Mouse (Mus musculus): Measurements from ENCODE around the gene Soga1.
A peak's percentile ranks its signal among the peaks of the same experiment; 100 is the strongest.

Soga1 gene

GRCm38 (mm10) chr2:157079701-157080180, 687 bp upstream of the Soga1 start:
- no peak for DNase-seq (ENCODE audit: low spot score)

GRCm38 (mm10) chr2:157078059-157078792, 828 bp downstream of the Soga1 start:
- no peak for DNase-seq (ENCODE audit: low spot score)

GRCm38 (mm10) chr2:157077641-157078058, 1.4 kb downstream of the Soga1 start:
- DNase-seq (ENCODE audit: low spot score), result no peak

- DNase-seq (ENCODE audit: low spot score), result no peak
These were observed 1.9 kb downstream of the Soga1 start for GRCm38 (mm10) chr2:157077160-157077559.

GRCm38 (mm10) chr2:157076585-157076984, 2.5 kb downstream of the Soga1 start:
- no peak for DNase-seq (ENCODE audit: low spot score)

DNA sequence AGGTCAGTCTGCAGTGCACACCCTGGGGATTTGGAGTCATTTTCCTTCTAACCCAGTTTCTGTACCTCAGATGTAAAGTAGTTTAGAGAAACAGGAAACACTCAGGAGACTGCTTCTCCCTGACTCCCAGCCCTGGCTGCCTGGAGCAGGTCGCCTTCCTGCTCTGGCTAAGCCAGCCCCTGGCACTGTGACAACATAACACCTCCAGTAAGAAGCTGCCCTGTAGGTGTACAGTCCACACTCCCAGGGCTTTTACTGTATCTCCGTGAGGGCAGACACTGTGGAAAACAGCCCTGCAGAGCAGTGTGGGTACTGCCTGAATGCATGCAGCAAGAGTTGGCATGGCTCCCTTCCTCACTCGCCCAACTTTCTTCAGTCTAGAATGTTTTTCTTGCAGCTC, 3.4 kb downstream of the Soga1 start:
- no peak for DNase-seq (ENCODE audit: low spot score)

- DNase-seq (ENCODE audit: low spot score), result no peak
These were observed 3.8 kb downstream of the Soga1 start for GRCm38 (mm10) chr2:157075226-157075625.

DNA sequence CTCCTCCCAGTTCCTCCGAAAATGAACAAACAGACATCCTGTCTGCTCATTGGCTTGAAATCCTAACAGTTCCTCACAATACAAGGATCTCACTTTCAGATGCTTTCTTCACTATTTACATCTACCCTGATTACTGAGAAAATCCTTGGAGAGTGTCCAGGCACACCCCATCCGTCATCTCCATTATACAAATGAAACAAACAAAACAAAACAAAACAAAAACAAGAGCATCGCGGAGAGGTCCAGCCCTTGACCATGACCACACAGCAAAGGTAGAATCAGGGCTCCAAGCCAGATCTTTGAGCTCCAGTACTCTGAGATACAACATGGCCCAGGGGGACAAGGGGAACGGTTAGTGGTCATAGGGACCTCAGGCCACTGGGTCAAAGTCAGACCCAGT, 4.3 kb downstream of the Soga1 start:
- no peak for DNase-seq (ENCODE audit: low spot score)

DNA sequence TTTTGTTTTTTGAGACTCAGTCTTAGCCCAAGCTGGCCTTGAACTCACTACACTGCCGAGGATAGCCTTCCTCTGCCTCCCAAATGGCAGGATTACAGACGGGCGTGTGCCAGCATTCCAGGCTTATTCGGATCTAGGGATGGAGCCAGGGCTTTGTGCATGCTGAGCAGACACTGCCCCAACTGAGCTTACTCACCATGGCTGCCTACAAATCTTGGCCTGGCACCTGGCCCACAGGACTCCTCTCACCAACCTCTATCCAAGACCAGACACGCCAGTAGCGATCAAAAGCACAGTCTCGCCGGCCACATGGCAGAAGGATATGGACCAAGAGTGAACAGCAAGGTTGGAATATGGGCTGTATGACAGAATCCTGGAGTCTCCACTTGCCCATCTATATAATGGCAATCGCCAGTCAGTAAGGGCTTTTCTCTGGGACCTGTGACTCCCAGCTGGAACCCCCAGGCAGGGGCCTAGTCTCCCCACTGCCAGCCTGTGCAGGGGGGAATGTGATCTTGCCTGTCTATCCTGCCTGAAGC, 4.8 kb downstream of the Soga1 start:
- no peak for DNase-seq (ENCODE audit: low spot score)

DNA sequence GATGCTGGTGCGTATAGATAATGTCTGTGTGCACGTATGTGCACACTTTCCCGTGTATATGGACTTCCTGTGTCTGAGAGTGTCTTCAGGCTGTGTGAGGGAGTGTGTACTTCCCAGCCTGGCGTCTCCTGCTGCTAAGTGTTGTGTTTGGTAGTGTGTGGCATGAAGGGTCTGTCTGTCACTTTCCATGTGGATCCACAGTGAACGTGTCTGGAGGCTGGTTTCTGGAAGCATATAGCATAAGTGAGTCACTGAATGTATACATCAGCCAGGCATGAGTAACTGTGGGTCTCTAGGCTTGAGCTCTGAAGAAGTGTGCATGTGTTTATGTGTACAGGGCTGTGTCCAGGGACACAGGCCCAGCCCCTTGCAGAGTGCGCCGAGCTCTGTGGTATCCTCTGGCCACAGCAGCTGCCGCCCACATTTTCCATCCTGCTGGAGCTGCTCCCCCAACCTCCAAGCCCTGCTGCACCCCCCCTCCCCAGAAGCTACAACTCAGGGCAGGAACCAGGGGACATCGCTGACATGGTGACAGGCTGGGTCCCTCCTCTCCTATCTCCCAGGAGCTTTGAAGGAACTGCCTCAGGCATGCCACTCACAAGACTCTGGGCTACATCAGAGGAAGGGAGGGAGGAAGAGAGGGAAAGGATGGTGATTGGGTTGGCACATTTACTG, 5.5 kb downstream of the Soga1 start:
- DNase-seq (ENCODE audit: low spot score), result no peak

DNA sequence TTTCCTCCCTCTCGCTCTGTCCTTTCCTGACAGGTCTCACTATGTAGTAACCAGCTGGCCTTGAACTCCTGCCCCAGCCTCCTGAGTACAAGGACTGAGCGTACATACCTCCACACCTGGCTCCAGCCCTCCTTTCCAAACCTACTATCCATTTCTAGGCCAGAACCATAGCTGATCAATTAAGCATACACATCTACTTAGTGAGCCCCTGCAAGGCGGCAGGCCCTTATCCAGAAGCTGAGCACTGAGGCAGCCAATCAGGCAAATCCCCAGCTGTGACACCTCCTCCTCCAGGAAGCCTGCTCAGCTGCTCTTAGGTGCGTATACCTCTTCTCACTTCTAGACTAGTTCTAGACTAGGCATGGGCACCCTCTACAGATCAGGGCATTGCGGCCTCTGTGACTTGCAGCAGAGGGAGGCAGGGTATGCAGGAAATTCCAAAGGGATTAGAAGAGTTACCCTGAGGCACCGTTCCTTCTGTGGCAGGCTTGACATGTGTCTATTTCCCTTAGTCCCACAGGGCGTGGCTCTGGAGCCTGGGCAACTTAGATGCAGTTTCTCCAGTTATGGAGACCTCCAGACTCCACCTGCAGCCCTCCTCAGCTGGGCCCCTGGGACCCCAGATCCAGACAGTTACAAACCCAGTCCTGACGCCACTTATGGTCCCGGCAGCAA, 6.6 kb downstream of the Soga1 start:
- DNase-seq (ENCODE audit: low spot score), result no peak

DNA sequence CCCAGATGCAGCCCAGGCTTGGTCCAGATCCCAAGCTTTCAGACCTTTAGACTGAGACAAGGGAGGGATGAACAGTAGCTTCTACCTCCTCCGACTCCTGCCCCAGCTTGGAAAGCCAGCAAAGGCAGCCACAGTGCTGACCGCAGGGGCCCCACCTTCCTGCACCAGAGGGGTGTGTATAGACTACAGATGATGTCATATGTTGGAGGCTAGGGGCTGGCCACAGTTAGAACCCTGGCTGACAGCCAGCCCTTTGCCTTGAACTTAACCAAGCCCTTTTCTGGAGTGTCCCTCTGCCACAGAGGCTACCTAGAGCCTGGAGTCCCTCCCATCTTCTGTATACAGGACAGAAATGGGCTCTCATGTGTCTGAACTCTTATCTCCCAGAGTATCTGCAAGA, 7.5 kb downstream of the Soga1 start:
- peak; percentile 50 for DNase-seq (ENCODE audit: low spot score)

GRCm38 (mm10) chr2:157070365-157070764, 8.7 kb downstream of the Soga1 start:
- DNase-seq (ENCODE audit: low spot score), result no peak

DNA sequence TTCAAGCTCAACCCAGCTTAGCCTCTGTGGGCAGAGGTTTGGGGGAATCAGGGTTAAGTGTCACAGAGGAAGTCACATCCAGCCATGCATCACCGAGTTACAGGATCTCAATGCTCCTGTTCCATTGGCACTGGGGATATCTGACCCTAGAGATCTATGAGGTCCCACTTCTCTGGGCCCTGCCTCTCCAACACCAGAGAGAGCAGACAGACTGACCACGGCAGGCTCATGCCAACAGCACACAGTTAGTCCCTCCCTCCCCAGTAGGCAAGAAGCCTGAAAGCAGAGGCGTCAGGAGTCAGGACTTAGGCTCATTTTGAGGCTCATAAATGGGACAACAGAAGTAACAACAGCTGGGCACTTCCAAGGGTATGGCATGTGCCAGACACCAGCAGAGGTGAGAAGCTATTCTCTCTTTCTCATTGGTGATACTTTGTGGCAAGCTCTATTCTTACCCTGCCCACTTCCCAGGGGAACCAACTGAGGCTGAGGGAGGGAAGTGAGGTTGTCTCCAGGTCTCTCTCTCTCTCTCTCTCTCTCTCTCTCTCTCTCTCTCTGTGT, 9.2 kb downstream of the Soga1 start:
- no peak for DNase-seq (ENCODE audit: low spot score)

GRCm38 (mm10) chr2:157069355-157069735, 9.7 kb downstream of the Soga1 start:
- DNase-seq (ENCODE audit: low spot score), result no peak

DNA sequence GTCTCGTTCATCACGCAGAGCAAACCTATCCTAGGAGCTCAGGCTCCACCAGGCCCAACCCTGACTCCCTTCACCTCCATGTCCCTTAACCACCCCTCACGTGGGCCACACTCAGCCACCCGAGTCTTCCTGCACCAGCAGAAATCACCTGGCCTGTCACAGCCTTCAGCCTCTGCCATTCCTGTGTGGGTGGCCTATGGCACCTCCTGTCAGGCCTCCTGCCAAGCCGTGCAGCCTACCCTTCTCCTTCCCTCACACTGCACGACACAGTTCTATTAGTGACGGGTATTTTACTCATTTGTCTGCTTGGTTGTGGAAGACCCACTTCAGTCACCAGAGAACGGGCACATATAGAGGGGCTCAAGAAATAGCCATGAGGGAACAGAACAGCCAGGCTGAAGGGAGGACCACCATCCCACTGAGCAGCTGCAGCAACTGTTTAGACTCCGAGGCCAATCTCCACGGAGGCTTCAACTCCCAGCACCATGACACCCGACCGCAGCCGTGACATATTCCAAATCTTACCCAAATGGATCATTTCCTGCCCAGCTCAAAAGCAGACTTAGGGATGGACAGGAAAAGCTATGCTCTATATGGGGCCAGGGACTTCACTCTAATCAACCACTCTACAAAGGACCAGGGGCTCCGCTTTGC, 10.2 kb downstream of the Soga1 start:
- no peak for DNase-seq (ENCODE audit: low spot score)

GRCm38 (mm10) chr2:157066731-157067430, 12.2 kb downstream of the Soga1 start:
- no peak for DNase-seq (ENCODE audit: low spot score)

DNA sequence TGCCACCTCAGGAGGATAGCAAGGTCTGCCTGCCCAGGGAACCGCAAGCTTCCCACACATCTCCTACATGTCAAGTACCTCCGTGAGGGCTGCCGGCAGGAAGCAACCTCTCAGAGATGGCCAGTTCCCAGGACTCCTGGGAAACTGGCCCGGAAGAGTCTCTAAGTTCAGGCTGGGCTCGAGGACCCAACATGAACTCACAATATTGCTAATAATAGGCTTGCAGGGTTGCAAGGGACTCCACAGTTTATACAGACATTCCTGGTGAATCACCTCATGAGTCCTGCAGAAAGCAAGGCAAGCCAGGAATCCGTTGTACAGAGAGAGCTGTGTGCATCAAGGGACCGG, 13.2 kb downstream of the Soga1 start:
- DNase-seq (ENCODE audit: low spot score), result no peak

DNA sequence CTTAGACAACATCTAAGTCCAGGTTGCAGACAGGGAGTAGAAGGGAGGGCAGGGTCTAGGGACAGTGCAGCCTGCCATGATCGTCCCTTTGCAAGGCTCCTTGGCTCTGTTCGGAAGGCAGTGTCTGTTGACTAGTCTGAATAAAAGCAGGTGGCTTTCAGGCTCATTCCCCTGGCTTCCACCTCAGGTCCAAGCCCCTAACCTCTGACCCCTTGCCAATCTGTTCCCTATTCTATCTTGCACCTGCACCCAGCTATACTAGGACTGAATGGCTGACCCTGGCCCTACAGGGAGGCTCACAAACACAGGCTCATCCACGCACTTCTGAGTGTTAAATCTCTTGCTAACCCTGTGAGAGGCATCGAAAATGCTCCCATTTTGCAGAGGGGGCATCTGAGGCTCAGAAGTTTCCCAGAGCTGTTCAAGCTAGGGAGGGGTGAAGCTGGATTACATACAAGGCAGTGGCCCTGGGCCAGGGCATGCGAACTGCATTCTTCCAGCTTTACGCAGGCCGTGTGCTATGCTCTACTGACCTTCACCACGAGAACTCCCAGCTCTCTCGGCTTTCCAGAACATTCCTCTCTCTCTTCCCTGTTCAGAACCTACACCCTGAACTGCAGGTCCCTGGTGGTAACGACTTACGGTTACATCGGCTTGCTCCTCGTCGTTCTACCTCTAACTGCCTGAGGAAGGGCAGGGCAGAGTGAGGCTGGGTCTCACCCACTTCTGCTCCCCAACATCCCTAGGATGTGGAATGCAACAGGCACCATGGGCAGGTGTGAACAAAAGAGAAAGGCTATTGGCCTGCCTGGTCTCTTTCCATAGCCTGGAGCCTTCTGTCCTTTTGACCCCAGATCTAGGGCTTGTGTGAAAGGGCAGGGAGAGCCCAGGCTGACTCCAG, 13.8 kb downstream of the Soga1 start:
- DNase-seq (ENCODE audit: low spot score), result no peak

- DNase-seq (ENCODE audit: low spot score), result no peak
These were observed 14.9 kb downstream of the Soga1 start for GRCm38 (mm10) chr2:157064136-157064535.
